Mouse (Mus musculus) layer of hippocampus, postnatal 25 days (tissue): Measurements from ENCODE around the gene Klrc3. TPM values are rescaled to one million over a fixed set of nuclear protein-coding genes. Genes with fewer than 3 reads are reported as not detected.
"Not testable (repeated sequence)": the region's sequence is repeated elsewhere in the genome, so short reads cannot be mapped to it uniquely, and the experiment has no call there.

Experiments used
- DNase-seq, 2 experiments: peaks; one replicate each; pipeline ENCODE4 v3.0.0; 2022; ENCODE audit warnings: mixed read lengths in 2 of 2, low spot score in 1 of 2; ENCODE audit errors: extremely low spot score in 1 of 2
- microRNA-seq, 2 experiments: library from miRNA; unstranded; fragments of <30 nt; microRNA quantifications; one replicate each; pipeline ENCODE4 v1.2.0; 2021
- total RNA-seq, 2 experiments: library from RNA; stranded (reverse); gene quantifications; 2 replicates each; pipeline ENCODE4 v1.2.3; 2021

Gene Klrc3
- not detected for total RNA-seq

DNA sequence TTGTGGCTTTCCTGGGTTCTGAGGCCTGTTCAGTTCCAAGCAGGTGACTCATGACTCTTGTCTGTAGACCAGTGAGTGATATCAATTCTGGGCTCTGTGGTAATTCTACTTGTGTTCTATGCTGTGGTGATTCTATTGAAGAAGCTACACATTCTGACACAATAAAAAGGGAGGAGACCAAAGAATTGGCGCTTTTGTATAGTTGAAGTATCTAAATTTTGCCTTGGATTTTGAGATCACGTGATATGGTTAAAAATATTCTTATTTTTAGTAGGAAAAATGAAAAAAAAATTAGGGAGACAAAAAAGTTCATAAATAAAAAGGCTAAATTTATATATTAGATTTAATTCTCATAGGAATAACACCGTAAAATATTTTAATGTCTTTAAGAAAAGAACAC, at the start of gene Klrc3:
Gene Klrc3, minus strand, starts transcription at position 101 of the 400 bp plus-strand sequence.
- not testable (repeated sequence) for DNase-seq

GRCm38 (mm10) chr6:129691436-129691835, 48.3 kb upstream of the Klrc3 start:
- DNase-seq: not testable (repeated sequence)

GRCm38 (mm10) chr6:129680379-129680778, 37.2 kb upstream of the Klrc3 start:
- no peak for DNase-seq

GRCm38 (mm10) chr6:129678873-129679272, 35.7 kb upstream of the Klrc3 start, which contains the start of gene Klrc1:
Gene Klrc1 (minus strand): TSS chr6:129678973.
- no peak for DNase-seq

DNA sequence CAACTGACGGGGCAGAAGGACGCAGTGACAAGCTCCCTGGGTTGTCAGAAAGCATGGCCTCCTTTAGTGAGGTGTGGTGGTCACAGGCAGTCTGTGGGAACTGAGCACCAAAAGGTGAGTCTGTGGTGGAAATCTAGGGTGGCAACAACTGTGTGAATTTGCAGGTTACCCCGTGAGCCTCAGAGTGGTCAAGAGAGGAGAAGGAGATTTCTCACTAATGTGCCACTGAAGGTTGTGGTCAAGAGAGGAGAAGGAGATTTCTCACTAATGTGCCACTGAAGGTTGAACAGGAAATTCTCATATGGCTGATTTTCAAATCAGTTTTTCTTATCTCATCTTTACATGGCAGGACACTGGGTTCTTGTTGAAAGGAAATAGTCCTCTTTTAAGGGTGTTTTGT, 18.2 kb upstream of the Klrc3 start:
- not testable (repeated sequence) for DNase-seq

DNA sequence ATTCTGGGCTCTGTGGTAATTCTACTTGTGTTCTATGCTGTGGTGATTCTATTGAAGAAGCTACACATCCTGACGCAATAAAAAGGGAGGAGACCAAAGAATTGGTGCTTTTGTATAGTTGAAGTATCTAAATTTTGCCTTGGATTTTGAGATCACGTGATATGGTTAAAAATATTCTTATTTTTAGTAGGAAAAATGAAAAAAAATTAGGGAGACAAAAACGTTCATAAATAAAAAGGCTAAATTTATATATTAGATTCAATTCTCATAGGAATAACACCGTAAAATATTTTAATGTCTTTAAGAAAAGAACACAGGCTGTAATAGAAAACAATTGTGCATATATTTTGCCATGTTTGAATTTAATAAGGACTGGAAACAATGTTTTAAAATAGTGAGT, 17.5 kb upstream of the Klrc3 start, which contains the start of gene Klrc2:
Gene Klrc2, minus strand, starts transcription at position 101 of the 400 bp plus-strand sequence.
- not testable (repeated sequence) for DNase-seq

- not testable (repeated sequence) for DNase-seq
Observed at GRCm38 (mm10) chr6:129644054-129644453, 917 bp upstream of the Klrc3 start.

- DNase-seq: not testable (repeated sequence)
Observed at GRCm38 (mm10) chr6:129631046-129631445, 12.1 kb downstream of the Klrc3 start.

DNA sequence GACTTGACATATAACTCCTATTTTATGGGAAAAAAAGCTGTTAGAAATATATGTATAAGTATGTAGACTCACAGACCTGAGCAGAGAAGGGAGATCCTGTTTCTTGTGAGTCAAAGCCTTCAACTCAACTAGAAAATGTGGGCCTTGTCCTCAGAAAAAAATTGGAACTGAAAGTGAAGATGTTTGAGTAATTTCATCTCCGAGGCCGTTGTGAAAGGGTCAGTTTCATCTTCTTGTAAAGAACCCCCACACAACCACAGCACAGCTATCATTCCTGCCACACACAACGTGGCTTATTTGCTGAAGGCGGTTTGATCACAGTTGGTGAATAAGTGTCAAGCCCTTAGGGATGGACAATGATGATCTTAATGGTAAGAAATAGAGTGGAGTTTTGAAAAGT, 19.4 kb downstream of the Klrc3 start, which contains the start of gene Klrk1:
Gene Klrk1, minus strand, starts transcription at position 130 of the 400 bp plus-strand sequence.
- no peak for DNase-seq

DNA sequence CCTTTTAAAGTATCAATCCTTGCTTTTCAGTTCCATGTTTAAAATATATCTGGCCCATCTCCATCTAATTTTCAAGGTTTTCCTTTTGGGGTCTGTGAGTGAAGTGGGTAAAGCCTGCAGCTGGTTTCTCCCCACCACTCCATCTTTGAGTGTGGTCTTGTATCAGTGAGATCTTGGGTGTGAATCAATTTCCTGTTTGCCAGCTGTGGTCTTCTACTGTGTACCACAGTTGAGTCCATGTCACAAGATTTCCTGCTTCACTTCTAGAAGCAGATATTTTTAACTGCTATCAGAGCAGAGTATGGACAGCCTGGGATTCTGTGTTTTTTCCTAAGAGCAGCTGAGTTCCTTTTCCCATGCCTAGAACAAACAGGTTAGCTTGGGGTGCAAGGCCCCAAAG, 34.8 kb downstream of the Klrc3 start:
- no peak for DNase-seq

- no peak for DNase-seq
Observed at GRCm38 (mm10) chr6:129591508-129591907, 51.6 kb downstream of the Klrc3 start, which contains the start of gene Klrd1. Gene Klrd1 (plus strand): TSS chr6:129591782.

Small RNA genes lying within 50 kb of the gene (microRNA-seq; reads per million reads assigned to microRNA genes)
- 0 reads per million in 2 experiments for gene Mir680-1

Other genes with a start within 250 kb of the Klrc3 start
- not detected for gene Clec1b, start 246.0 kb downstream of the Klrc3 start, total RNA-seq
- gene Clec9a, start 234.5 kb downstream of the Klrc3 start, total RNA-seq: not detected
- gene Clec1a, start 191.3 kb downstream of the Klrc3 start, total RNA-seq: 1 to 10 TPM; 3.1 to 3.5 TPM
- not detected for gene Olr1, start 136.2 kb downstream of the Klrc3 start, total RNA-seq
- not detected for gene Tmem52b, start 130.8 kb downstream of the Klrc3 start, total RNA-seq
- 100 to 1,000 TPM; 613 to 690 TPM for gene Gabarapl1, start 110.2 kb downstream of the Klrc3 start, total RNA-seq
- not detected for gene Klre1, start 65.4 kb downstream of the Klrc3 start, total RNA-seq
- gene Klrd1, start 51.6 kb downstream of the Klrc3 start, total RNA-seq: not detected
- gene Klrk1, start 19.5 kb downstream of the Klrc3 start, total RNA-seq: not detected
- gene Klrc2, start 17.4 kb upstream of the Klrc3 start, total RNA-seq: not detected
- not detected for gene Klrc1, start 35.6 kb upstream of the Klrc3 start, total RNA-seq
- not detected for gene Klri1, start 73.8 kb upstream of the Klrc3 start, total RNA-seq
- gene Klri2, start 97.1 kb upstream of the Klrc3 start, total RNA-seq: not detected
- gene Gm156, start 140.9 kb upstream of the Klrc3 start, total RNA-seq: not detected
- gene Gm17631, start 219.3 kb upstream of the Klrc3 start, total RNA-seq: not detected
- not detected for gene Klra17, start 233.3 kb upstream of the Klrc3 start, total RNA-seq